Mouse (Mus musculus): ENCODE measurements at regions not wholly inside any gene's neighbourhood (a gene's known extent, or its start where the extent isn't known, plus 50 kb on each side); places are given as distances from the start of the nearest gene placed in this dataset.

GRCm38 (mm10) chr13:101625922-101626321 is 142.1 kb downstream of the Pik3r1 start:
- no peak for DNase-seq (ENCODE audit: low spot score)

- no peak for DNase-seq (ENCODE audit: low spot score)
These were observed 143.8 kb downstream of the Pik3r1 start for GRCm38 (mm10) chr13:101624179-101624581.

- no peak for DNase-seq (ENCODE audit: low spot score)
These were observed 145.4 kb downstream of the Pik3r1 start for GRCm38 (mm10) chr13:101622649-101623048.

- no peak for DNase-seq (ENCODE audit: low spot score)
These were observed 147.4 kb downstream of the Pik3r1 start for GRCm38 (mm10) chr13:101620660-101621059.

GRCm38 (mm10) chr13:101619154-101619553 is 148.9 kb downstream of the Pik3r1 start:
- no peak for DNase-seq (ENCODE audit: low spot score)

- DNase-seq (ENCODE audit: low spot score): no peak
These were observed 155.2 kb downstream of the Pik3r1 start for GRCm38 (mm10) chr13:101612786-101613185.

GRCm38 (mm10) chr13:101611725-101612124 is 156.3 kb downstream of the Pik3r1 start:
- no peak for DNase-seq (ENCODE audit: low spot score)

GRCm38 (mm10) chr13:101606184-101606730 is 161.8 kb downstream of the Pik3r1 start:
- peak; percentile 4 for DNase-seq (ENCODE audit: low spot score)

- DNase-seq (ENCODE audit: low spot score): no peak
These were observed 162.3 kb downstream of the Pik3r1 start for GRCm38 (mm10) chr13:101605685-101606084.

- DNase-seq (ENCODE audit: low spot score): no peak
These were observed 163.0 kb downstream of the Pik3r1 start for GRCm38 (mm10) chr13:101605051-101605450.

- DNase-seq (ENCODE audit: low spot score): no peak
These were observed 169.9 kb downstream of the Pik3r1 start for GRCm38 (mm10) chr13:101598126-101598485.

- no peak for DNase-seq (ENCODE audit: low spot score)
These were observed 170.5 kb downstream of the Pik3r1 start for GRCm38 (mm10) chr13:101597243-101598125.

- DNase-seq (ENCODE audit: low spot score): no peak
These were observed 173.4 kb downstream of the Pik3r1 start for GRCm38 (mm10) chr13:101594511-101595175.

GRCm38 (mm10) chr13:101592355-101592754 is 175.7 kb downstream of the Pik3r1 start:
- DNase-seq (ENCODE audit: low spot score): no peak

- DNase-seq (ENCODE audit: low spot score): no peak
These were observed 179.1 kb downstream of the Pik3r1 start for GRCm38 (mm10) chr13:101588905-101589304.

GRCm38 (mm10) chr13:101586787-101587186 is 181.2 kb downstream of the Pik3r1 start:
- DNase-seq (ENCODE audit: low spot score): no peak

- no peak for DNase-seq (ENCODE audit: low spot score)
These were observed 191.5 kb downstream of the Pik3r1 start for GRCm38 (mm10) chr13:101576481-101576880.

GRCm38 (mm10) chr13:101572809-101573590 is 195.0 kb downstream of the Pik3r1 start:
- DNase-seq (ENCODE audit: low spot score): no peak

- DNase-seq (ENCODE audit: low spot score): no peak
These were observed 195.8 kb downstream of the Pik3r1 start for GRCm38 (mm10) chr13:101572246-101572645.

- DNase-seq (ENCODE audit: low spot score): no peak
These were observed 198.0 kb downstream of the Pik3r1 start for GRCm38 (mm10) chr13:101570034-101570433.

GRCm38 (mm10) chr13:101568985-101569631 is 198.9 kb downstream of the Pik3r1 start:
- no peak for DNase-seq (ENCODE audit: low spot score)

GRCm38 (mm10) chr13:101565323-101565722 is 202.7 kb downstream of the Pik3r1 start:
- no peak for DNase-seq (ENCODE audit: low spot score)

Measured in layer of hippocampus, adult 9-10 months (tissue).